Mouse (Mus musculus): ENCODE data around the gene Pik3c2b.

Gene Pik3c2b

GRCm38 (mm10) chr1:133152213-133152612, 106.7 kb downstream of the Pik3c2b start:
- CTCF ChIA-PET = no interaction called here
- POLR2A ChIA-PET = interaction anchor here in 3 of 4 experiments (0.5 to 2.0 kb wide), 7 partner anchors 10 to 25 kb away, joined by 3 to 6 read pairs (median 3); partner anchors contain the start of gene Ppp1r15b (in 1 of the 3)

GRCm38 (mm10) chr1:133155270-133155669, 109.8 kb downstream of the Pik3c2b start:
- POLR2A ChIA-PET = interaction anchor here in 3 of 4 experiments (0.6 to 2.7 kb wide), 3 partner anchors 12 to 303 kb away, joined by 3 to 7 read pairs (median 6); partner anchors contain the start of gene Ppp1r15b (in 1 of the 3)
- CTCF ChIA-PET = interaction anchor here in 1 of 4 experiments (0.7 kb wide), 1 partner anchor 1390 kb away, joined by 11 read pairs; no protein-coding TSS in a partner anchor
